Mouse (Mus musculus): ENCODE measurements around the gene Wars2.
A peak's percentile ranks its signal among the peaks of the same experiment; 100 is the strongest.

The Wars2 gene

DNA sequence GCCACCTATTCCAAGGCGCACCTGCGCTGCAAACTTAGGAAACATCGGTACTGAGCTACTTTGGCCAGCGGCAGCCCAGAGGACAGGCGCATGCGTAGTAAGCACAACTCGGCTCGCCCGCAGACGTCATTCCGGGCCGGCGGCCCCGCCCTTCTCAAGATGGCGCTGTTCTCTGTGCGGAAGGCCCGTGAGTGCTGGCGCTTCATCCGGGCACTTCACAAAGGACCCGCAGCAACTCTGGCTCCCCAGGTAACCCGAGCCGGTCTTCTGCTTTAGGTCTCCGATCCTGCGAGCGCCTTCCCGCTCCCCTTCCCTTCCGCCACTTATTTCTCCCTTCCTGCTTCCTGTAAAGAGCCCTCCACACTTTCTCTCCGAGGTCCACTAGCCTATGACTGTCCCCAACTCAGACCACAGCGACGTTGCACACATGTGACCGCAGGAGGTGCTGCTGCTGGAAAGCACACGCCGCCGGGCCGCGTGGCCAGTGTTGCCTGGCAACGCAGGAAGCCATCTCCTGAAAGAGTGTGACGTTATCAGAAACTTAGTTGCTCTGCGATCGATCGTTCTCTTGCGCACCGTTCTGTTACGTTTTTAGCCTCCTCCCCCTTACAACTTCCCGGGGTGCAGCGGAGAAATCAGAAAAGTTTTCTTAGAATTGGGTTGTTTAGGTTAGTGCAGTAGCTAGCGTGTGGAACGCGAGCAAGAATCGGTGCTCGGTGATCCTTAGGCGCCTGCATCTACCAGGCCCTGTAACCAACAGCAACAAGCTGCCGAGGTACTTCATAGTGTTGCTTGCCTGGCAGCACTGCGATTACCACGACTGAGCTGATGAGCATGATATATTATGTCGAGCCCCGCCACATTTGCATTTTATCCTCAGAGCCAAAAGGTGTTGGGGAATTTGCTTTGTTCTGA, at the start of gene Wars2:
Gene Wars2 (plus strand): TSS at position 129 of the 915 bp plus-strand sequence.
- peak; percentile 92 to 96 for DNase-seq

DNA sequence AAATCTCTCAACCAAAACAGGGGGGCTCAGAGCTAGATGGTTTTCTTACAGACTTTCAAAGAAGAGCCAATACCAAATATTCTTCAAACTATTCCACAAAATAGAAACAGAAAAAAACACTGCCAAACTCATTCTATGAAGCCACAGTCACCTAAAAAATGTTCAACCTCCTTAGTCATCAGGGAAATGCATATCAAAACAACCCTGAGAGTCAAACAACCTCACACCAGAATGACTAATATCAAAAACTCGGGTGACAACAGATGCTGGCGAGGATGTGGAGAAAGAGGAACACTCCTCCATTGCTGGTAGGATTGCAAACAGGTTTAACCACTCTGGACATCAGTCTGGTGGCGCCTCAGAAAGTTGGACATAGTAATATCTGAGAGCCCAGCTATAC, 44.1 kb upstream of the Wars2 start:
- DNase-seq, result no peak

DNA sequence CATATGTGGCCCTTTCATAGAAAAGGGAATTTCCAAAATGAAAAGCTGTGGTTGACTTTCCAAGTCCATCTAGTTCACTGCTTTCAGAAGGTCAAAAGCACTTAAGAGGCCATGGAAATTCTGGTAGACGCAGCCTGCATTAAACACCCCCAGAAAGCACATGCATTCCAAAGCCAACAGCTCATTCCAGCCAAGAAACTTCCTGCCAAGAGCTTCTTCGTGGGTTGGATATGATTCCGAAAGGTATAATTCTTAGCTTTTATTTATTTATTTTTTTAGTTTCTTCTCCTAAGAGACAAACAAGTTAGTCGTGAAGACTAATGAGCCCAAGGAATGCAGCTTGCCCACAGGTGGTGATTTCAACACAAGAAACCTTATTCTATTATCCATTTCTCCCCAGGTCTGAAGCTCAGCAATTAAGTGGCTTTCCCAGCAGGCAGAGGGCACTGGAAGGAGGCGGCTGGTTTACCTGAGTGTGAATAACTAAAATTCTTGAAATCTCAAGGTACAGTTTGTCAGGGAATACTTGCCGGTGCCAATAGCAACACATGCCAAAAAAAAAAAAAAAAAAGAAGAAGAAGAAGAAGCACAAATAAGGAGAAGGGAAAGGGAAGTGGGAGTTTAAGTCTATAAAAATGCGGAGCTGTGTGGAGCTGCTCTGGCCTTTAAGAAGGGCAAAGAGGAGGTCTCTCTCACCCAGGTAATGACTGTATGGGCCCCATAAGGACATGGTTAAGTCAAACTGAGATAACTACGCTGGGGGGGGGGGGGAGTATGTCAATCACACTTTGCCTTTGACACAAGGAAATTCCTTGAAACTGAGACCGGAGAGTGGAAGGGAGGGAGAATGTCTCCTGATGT, 30.3 kb upstream of the Wars2 start:
- no peak for DNase-seq

DNA sequence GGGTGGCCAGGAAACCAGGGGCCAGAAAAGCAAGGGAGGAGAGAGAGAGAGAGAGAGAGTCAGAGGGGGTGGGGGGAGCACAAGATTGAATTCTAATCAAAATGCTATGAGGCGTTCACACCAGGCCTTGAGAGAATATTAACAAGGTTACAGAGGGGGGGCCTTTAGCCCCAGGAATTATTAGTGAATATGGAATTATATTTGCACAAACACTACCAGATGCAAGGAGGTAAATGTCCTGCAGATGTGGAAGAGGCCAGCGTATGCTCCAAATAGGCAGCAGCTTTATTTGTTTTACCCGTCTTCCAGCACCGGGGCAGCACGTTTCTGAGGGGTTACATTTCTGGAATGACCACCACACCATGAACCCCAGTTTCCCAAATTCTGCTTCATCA, 29.7 kb upstream of the Wars2 start:
- no peak for DNase-seq

DNA sequence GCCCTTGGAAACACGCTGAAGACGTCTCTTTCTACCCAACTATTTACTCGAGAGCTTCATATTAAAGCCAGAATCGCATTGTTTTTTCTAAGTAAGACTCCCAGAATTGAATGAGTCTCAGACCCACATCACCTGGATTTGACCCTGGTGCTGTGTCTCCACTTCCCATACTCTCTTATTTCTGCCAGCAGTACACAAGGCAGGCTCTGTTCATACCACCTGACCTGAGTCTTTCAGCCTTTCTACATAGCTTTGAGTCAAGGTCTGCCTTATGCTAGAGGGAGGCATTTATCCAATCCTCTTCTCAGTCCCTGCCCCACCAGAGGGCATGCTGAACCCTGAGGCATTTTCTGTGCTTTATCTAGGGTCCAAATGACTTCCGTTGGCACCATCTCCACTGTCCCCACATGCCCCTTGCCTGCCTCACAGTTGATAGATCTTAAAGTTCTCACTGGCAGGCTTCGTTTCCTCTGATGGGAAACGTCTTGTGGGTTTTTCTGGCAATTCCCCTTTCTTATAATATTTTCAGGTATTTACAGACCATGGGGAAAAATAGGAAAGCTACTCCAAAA, 27.5 kb upstream of the Wars2 start:
- DNase-seq, result no peak

DNA sequence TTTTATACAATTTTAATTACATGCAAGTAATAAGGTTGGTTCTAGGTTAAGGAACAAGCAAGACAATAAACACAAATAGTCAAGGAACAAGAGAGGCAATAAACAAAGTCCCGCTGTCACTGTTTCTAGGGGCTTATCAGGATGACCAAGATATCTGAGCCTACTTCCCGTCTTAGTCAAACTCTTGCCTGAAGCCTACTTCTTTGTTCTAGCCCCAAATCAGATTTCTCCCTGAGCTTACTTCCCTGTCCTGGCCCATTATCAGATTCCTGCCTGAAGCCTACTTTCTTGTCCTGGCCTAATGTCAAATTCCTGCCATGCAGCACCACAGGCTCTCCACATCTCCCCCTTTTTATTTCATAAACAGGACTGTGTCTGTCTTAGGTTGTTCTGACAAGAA, 19.9 kb upstream of the Wars2 start:
- DNase-seq, result no peak

DNA sequence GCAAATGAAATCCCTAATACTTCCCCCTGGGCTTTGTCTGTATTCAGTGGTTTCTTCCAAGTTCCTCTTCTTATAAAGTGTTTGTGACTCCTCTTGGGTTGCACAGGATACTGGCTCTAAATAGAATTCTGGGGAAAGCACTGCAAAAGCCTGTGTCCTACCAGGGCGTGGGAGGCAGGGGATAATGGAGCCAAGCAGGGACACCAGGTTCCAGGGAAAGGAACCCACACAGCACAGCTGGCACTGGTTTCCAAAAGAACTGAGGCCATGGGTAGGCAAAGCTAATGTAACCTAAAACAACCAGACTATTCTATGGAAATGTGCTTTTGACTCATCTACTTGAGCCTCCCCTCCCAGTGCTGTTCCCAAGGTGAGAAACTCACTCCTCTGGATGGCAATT, 10.3 kb upstream of the Wars2 start:
- DNase-seq, result no peak

DNA sequence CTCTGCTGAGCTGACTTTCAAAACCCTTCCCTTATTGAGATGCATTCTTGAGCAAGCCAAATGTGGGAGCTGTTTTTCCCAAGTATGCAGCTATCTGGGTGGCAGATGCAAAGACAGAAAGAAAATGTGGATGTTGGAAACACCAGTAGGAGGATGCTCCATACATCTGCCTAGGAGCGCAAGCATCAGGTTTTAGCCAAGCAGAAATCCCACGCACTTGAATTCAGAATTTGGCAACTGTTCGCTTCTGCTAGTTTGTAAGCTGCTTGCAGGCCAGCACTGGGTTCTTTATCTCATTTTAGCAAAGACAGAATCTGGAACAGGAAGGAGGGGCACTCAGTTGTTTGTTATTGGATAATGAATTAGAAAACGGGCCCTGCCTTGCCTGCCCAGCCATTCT, 8.9 kb upstream of the Wars2 start:
- DNase-seq, result no peak

DNA sequence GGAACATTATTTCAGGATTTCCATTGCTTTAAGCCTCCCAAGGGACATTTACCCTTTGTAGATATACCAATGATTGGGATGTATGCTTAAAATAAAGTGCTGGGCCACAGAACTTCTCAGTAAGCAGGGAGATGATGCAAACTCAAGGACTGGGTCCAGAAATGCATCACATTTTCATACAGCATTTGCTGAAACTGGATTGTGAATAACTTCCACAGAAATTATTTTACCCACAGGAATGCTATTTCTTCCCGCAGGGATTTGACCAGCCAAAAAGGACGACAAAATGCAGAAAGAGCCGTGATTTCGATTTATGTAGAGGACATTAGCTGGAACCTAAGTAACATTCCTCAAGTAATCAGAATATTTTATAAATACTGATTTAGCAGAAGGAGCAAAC, 7.0 kb upstream of the Wars2 start:
- no peak for DNase-seq

DNA sequence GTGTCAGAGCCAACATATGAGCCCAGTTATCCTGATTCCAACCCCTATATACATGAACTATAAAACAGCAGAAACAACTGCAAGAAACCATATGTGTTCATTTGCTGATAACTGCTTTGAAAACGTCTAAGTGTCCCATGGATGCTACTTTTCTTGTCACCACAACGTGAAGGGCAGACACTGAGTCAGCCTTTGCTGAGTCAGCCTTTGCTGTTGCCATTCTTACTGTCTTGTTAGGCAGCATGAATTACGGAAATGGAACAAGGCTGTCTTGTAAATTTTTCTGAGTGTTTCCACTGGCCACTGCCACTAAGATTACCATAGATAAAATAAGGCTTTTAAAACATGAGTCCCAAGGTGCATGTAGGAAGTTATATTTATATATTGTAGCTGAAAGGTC, 7.0 kb downstream of the Wars2 start:
- DNase-seq, result no peak

DNA sequence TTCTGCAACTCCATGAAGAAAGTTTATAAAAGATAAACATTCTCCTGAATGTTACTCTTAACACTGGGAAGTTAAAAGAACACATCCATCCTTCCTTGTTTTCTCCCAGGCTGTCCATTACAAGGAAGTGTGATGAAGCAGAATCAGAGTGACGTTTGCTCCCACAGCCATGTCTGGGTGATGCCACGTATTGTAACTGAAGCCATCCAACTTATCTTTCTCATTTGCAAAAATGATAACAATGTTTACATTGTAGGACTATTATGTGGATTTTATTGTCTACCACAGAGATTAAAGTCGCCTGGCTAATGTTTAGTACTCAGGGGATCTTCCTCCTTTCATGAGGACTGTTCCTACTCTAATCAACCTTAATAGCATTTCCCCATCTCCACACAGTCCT, 8.2 kb downstream of the Wars2 start:
- no peak for DNase-seq

DNA sequence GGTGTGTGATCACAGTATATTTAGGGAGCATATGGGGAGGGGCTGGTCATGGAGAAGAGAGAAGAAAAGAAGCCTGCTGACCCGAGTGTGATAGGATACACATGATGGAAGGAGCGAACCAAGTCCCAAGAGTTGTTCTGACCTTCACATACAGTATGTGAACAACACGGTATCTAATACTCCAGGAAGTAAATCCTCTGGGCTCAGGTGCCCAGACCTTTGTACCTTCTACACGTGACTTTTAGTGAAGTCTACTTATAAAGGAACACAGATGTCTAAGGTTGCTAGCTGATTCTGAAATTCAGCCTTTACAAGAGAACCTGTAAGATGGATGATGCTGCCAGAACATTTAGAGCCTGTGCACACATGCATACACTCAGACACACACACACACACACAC, 15.4 kb downstream of the Wars2 start:
- DNase-seq, result no peak

DNA sequence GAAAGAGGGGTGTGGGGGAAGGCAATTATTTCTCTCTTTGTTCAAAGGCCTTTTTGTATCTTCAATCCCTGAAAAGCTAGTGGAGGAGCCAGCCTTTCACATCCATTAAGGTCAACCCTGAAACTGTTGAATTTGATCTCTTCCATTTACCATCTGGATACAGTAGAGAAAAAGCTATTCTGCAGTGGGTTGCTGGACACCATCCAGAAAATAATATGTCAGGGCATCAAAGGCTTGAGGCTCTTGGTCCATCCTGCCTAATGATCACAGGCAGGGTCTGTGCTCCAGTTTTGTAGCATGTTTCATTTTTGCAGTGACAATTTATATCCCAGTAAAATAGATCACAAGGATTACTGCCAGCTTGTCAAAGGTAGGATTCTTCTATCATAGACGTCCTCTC, 16.1 kb downstream of the Wars2 start:
- DNase-seq, result no peak

DNA sequence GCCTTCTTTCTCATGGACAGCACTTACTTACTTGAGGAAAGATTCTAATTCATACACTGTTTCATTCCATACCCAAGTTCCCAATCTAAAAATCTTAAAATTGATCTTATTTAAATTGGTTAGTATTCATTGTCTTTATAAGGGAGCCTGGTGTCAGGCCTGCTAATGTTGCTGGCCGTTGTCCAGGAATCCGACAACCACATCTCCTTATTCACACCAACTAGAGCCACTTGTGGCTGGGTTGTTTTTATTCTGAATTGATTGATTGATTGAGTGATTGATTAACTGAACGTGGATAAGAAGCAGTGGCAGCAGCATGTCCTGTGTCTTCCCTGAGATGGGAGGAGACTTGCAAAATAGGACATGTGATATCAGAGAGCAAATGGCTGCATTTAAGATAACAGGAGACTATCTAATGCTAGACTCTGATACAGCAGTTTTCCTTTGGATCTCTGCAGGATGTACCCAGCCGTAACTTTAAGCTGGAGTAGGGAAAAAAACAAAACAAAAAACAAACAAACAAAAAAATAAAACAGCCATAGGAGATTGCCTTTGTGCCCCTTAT, 16.7 kb downstream of the Wars2 start:
- no peak for DNase-seq

DNA sequence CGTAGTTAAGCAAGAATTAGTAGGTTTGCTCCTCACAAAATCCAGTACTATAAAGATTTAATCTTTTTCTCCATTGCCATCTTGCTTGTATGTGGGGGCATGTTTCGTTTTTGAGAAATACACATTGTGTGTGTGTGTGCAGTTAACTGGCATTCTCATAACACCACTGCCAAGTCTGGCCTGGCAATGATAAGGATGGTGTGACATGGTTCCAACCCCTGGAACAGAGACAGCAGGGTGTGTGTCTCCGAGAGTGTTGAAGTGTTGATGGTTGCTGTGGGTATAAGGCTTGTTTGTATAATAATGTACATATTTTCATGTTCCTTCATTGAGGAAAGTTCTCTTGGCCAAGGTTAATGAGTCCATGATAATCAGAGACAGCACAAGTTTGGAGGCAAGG, 19.1 kb downstream of the Wars2 start:
- no peak for DNase-seq

DNA sequence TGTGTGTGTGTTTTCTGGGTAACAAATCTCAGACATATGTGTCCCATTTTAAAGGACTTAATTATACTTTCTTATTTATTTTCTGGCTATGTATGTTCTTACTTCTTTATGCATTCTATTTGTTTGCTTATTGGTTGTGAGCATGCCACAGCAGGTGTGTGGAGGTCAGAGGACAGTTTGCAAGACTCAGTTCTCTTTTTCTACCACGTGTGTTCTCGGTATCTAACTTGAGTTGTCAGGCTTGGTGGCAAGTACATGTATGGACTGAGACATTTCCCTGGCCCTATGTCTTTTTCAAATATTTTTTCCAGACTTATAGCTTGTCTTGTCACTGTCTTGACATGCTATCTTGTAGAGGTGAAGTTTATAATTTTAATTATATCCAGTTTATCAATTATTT, 21.3 kb downstream of the Wars2 start:
- no peak for DNase-seq

DNA sequence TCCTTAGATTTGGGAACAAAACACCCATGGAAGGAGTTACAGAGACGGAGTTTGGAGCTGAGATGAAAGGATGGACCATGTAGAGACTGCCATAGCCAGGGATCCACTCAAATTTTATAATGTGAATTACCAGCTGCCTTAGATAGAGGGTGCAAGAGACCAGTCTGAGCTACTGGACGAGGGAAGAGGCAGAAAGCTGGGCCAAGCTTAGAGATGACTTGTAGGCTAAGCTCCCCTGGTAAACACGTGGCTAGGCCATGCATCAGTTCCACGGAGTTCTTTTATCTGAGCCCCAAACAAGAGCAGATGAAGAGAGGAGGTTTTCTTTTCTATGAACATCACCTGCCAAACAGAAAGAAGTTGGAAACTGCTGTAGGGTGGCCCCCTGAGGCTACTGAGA, 26.9 kb downstream of the Wars2 start:
- no peak for DNase-seq

DNA sequence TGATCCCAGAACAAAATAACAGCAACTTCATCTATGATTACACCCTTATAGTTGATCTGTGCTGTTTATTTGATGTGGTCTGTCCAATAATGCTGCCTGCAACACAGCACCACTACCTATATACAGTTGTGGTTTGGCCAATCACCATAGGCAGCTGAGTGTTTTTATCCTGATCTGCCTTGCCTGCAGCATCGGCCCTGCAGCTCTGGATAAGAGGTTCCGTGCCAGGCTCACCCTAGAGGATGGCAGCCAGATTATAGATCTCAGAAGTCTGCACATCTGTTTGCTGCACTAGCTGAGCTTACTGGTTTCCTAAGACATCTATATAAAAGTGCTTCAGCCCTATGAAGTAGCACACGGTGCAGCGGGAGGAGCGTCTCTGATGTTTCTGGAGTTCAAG, 32.3 kb downstream of the Wars2 start:
- DNase-seq, result no peak

DNA sequence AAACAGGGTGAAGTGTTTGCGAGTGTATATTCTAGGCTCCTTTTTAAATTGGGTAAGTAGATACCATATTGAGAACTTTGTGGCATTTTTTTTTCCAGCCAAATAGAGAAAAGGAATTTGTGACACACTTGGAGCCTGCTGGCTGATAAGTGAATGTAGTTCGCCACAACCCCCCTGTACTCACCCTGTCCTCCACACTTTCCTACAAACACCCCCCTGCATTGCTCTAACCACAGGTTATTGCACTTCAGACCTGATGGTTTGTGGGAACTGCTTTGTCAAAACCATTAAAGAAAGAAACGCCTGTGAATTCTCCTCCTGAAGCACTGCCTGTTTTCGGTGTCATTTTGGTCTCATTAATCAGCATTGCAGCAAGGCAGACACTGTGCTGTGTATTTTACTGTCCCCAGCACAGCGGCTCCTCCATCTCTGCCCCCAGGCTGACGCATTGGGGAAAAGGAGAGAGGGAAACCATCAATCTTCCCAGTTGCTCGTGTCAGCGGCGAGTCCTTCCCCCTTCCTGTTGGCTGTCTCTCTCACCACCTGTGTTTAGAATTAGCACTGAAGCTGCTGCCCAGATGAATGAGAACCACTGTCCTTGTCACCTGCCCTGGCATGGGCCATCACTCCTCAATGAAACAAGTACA, 33.9 kb downstream of the Wars2 start:
- DNase-seq, result no peak

DNA sequence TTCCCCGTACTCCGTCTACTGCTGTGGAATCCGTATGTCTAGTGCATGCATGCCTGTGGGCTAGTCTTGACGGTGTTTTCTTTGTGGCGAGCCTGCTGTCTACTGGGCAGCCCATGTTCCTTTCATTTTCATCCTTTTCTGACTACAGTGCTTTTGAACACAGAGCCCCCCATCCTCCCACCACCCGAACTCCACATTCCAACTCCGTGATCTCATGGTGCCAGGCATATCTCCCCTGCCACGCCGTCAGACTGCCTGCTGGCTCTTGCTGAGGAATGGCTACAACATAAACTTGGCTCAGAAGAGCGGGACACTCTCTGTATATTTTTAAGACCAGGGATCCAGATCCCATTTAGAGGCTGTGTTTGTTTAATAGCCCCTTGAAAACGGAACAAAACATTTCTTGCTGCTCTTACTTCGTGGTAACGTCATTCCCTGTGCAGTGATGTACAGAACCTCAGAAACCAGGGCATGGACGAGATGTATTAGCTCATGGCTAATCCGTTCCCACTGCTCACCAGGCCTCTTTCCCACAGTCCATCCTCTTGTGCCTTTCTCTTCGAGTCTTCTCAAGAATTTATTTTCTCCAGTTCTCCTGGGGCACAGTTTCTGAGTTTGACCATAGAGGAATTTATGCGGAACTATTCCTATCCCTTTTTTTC, 42.6 kb downstream of the Wars2 start:
- DNase-seq, result no peak

DNA sequence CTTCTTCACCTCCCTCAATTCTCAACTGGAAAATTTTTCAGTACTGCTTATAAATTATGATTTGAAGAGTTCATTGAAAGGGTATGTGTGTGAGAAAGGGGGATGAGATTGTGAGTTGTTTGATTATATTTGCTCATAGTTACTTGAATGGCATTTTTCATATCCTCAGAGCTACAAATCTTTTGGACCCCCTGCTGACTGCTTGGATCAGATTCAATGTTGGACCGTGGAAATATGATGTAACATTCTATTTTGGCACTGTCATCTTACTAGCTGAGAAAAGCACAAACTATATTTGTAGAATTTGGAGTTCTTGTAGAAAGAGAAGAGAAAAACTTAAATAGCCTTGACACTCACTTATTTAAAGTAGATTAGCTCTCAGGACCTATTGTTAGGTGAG, 43.5 kb downstream of the Wars2 start:
- peak; percentile 24 to 43 for DNase-seq

DNA sequence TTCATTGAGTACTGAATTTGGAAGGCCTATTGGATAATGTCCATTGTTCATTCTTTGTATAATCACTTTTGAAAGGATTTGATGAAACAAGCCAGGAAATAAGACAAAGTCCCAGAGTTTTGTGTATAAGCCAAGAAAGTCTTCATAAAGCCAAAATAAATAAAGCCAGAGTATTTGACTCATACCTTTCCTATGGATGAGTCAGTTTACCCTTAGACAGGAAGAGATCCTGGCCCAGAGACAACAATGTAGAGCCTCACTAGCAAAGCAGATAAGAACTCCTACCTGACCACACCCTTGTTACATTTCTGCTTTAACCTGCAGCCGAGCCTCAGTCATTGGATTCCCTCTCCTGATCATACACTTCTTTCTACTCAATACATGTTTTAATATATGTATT, 47.2 kb downstream of the Wars2 start:
- no peak for DNase-seq
